Mouse (Mus musculus) thymus, adult 2 months (tissue): ENCODE measurements at regions not wholly inside any gene's neighbourhood (a gene's known extent, or its start where the extent isn't known, plus 50 kb on each side); places are given as distances from the start of the nearest gene placed in this dataset.
"Not testable (repeated sequence)": the region's sequence is repeated elsewhere in the genome, so short reads cannot be mapped to it uniquely, and the experiment has no call there.

Experiments
- DNase-seq: peaks from one replicate; pipeline ENCODE4 v3.0.0; 2021
- H3K27ac ChIP-seq: fragments of 200-500 bp; 2 replicates; pipeline ENCODE4 v1.5.1; 2012; ENCODE audit warnings: low read length, control low read depth; ENCODE audit not compliant: control insufficient read depth, insufficient read depth
- H3K27me3 ChIP-seq: fragments of 200-500 bp; 2 replicates; pipeline ENCODE4 v1.6.1; 2012; ENCODE audit warnings: mild to moderate bottlenecking, low read length, moderate library complexity, mixed read lengths; ENCODE audit not compliant: control insufficient read depth, insufficient read depth
- H3K36me3 ChIP-seq: fragments of 200-500 bp; 2 replicates; pipeline ENCODE4 v1.6.1; 2012; ENCODE audit warnings: mild to moderate bottlenecking, low read length, moderate library complexity; ENCODE audit not compliant: control insufficient read depth, insufficient read depth
- H3K4me1 ChIP-seq: fragments of 200-500 bp; replicated peaks from 2 replicates; pipeline ENCODE4 v1.6.1; 2012; ENCODE audit warnings: low read length; ENCODE audit not compliant: control insufficient read depth, insufficient read depth
- H3K4me3 ChIP-seq: fragments of 200-500 bp; 2 replicates; pipeline ENCODE4 v1.5.1; 2012; ENCODE audit warnings: mild to moderate bottlenecking, low read length, control low read depth, moderate library complexity; ENCODE audit not compliant: control insufficient read depth, insufficient read depth
- CTCF ChIP-seq: fragments of 200-500 bp; IDR thresholded peaks from 2 replicates; pipeline ENCODE4 v1.5.1; 2012; ENCODE audit warnings: mild to moderate bottlenecking, control low read depth, low read length, moderate library complexity, borderline replicate concordance; ENCODE audit not compliant: control insufficient read depth, poor library complexity, insufficient read depth; ENCODE audit errors: extremely low read depth
- POLR2A ChIP-seq: fragments of 200-500 bp; IDR thresholded peaks from 2 replicates; pipeline ENCODE4 v1.6.1; 2012; ENCODE audit warnings: mild to moderate bottlenecking, low read length, control low read depth, moderate library complexity; ENCODE audit not compliant: control insufficient read depth, poor library complexity, insufficient read depth; ENCODE audit errors: extremely low read depth
- WGBS: fragments of 180-500 bp; shearing (Covaris S2); methylation state at CpG from one replicate; pipeline ENCODE4 v1.1.7; 2018; 5-methylcytosine and 5-hydroxymethylcytosine counted together

DNA sequence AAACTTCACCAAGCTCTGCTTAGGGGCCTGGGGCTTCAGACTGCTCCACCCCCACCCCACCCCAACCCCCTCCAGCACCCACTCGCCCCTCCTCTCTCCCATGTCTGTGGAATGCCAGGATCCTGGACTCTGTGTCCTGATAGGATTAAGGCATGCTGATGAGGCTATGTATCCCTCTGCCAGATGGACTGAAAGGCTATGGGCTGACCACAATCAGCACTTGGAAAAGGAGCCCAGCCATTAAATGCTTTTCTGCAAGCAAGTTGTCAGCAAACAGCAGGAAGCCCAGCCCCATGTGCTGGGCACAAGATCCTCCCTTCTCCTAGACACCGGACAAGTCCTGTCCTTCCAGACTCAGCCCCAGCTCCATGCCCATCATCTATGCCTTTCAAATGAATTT, 76.7 kb downstream of the Tmem17 start:
- Histone ChIP-seq H3K27ac (no peak overlapping the region), H3K27me3 (no peaks in the 10 kb centered on the region), H3K4me1 (no peaks in the 10 kb centered on the region), H3K36me3 (no peaks in the 10 kb centered on the region), H3K4me3 (no peak overlapping the region)
- DNase-seq = no peak
- WGBS = 98% methylated on average over 2 of the region's 2 CpGs
- no peak for TF ChIP-seq CTCF
- TF ChIP-seq POLR2A = no peak

DNA sequence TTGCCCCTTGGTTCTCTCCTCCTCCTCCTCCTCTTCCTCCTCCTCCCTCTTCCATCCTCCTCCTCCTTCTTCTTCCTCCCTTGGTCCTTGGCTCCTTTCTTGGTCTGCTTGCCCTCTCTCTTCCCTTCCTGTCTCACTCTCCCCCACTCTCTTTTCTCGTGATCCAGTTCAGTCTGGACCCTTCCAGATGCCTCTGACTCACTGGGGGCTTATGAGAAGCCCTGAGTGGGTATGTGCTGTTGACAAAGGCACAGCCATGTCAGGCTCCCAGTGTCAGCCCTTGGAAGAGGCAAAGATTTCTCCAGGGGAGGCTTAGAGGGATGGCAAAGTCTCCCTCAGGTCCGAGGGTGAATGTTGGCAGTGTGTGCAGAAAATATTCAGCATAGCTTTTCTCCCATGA, 78.0 kb downstream of the Tmem17 start:
- H3K36me3 ChIP-seq = no peaks in the 10 kb centered on the region
- no peaks in the 10 kb centered on the region for H3K4me1 ChIP-seq
- DNase-seq = no peak
- TF ChIP-seq POLR2A = no peak
- no peak for TF ChIP-seq CTCF
- H3K27me3 ChIP-seq = no peaks in the 10 kb centered on the region
- WGBS = 60% methylated on average over 2 of the region's 2 CpGs
- no peak overlapping the region for H3K4me3 ChIP-seq
- no peak overlapping the region for H3K27ac ChIP-seq

DNA sequence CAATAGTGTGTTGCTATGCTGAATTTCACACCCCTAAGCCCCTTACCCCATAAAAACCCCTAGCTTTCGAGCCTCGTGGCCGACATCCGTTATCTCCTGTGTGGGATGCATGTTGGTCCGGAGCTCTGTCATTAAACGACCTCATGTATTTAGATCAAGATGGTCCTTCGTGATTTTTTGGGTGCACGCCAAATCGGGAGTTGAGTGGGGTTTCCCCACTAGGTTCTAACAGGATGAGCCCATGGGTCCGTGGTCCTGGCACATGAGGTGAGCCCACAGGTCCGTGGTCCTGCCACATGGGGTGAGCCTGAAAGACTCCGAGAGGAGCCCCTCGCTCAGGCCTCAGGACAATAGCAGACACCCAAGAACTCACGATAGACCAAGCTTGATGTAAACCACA, 79.2 kb downstream of the Tmem17 start:
- not testable (repeated sequence) for DNase-seq, H3K27me3 ChIP-seq, H3K36me3 ChIP-seq, H3K4me3 ChIP-seq, H3K27ac ChIP-seq, H3K4me1 ChIP-seq
- WGBS = 93% methylated on average over 14 of the region's 14 CpGs

DNA sequence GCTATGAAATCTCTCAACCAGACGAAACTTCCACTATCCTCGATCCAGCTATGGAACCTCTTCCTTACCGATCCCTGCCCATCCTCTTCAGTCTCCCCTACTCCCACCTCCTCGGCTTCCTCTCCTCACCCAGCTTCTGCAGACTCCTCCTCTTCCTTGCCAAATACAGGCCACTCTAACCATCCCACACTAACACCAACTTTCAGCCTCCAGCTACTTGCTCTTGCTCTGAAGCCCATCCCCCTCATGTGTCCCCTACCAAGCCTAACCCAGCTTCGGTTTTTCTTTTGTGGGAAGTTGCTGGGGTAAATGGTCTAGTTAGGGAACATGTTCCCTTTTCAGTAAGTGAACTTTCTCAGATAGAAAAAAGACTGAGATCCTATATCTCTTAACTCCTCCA, 80.8 kb downstream of the Tmem17 start:
- TF ChIP-seq POLR2A = no peak
- Histone ChIP-seq H3K27ac (no peak overlapping the region), H3K27me3 (no peaks in the 10 kb centered on the region), H3K4me1 (no peaks in the 10 kb centered on the region), H3K4me3 (no peak overlapping the region), H3K36me3 (no peaks in the 10 kb centered on the region)
- no peak for DNase-seq
- 82% methylated on average over 5 of the region's 5 CpGs for WGBS

DNA sequence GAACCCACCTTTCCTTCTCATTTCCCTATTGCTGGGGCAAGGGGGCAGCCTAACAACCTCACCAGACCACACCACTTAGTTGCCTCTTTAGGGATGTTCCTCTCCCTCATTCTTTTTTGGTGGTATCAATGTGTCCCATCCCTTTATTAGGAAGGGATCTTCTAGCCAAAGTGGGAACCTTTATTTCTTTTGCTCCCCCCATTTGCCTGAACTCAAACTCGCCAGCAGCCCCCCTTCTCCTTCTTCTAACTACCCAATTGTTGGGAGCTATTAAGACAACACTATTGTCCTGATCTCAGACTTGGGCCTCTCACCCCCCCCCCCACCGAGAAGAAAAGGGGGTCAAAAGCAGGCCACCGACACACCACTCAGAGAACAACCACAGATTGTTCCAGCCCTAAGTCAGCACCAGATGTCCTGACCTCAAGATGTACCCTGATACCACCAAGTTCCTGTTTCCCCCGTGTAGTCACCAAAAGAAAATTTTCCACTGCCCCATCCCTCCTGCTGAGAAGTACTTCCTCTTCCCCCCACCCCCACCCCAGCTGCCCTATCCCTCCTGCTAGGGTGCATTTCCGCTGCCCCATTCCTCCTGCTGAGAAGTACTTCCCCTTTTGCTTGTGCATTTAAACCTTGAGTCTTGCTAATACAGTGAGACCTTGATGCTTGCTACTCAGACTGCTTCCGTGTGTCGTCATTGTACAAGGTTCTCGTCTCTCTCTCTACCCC, 84.4 kb downstream of the Tmem17 start:
- no peaks in the 10 kb centered on the region for H3K27me3 ChIP-seq
- 72% methylated on average over 8 of the region's 8 CpGs for WGBS
- no peaks in the 10 kb centered on the region for H3K36me3 ChIP-seq
- no peak for DNase-seq
- no peaks in the 10 kb centered on the region for H3K4me1 ChIP-seq
- TF ChIP-seq CTCF = no peak
- no peak for TF ChIP-seq POLR2A
- no peak overlapping the region for H3K4me3 ChIP-seq
- H3K27ac ChIP-seq = no peak overlapping the region

DNA sequence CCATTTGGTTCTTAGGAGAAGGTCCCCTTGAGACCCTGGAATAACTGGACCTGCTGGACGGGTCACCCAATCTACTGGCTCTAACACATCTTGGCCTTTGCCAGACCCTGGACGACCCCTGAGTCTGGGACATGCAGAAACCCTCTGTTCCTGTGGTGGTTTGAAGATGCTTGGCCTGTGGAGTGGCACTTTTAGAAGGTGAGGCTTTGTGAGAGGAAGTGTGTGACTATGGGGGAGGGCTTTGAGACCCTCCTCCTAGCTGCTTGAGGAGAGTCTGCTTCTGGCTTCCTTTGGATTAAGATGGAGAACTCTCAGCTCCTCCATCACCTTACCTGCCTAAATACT, 84.9 kb downstream of the Tmem17 start:
- Histone ChIP-seq H3K36me3 (no peaks in the 10 kb centered on the region), H3K4me1 (no peaks in the 10 kb centered on the region), H3K27ac (no peak overlapping the region), H3K27me3 (no peaks in the 10 kb centered on the region), H3K4me3 (no peak overlapping the region)
- no peak for TF ChIP-seq CTCF
- TF ChIP-seq POLR2A = no peak
- no peak for DNase-seq
- 98% methylated on average over 2 of the region's 2 CpGs for WGBS

DNA sequence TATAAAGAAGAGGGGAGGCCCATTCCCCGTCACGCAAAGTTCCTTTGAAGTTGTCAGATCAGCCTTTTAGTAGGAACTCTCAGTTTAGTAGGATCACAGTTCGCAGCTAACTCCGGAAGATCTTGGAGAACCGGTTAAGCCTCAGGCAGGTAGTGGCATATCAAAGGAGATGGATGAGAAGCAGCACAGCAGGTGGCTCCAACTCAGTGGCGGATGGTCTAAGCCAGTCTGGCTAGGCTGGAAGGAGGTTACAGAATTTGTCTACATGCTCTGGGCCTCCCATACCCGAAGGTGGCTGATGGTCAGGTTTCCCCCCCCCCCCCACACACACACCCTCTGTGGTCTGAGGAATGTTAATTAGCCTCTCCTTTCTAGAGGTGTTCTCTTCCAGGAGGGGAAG, 88.5 kb downstream of the Tmem17 start:
- no peaks in the 10 kb centered on the region for H3K27me3 ChIP-seq
- H3K27ac ChIP-seq = no peak overlapping the region
- no peak overlapping the region for H3K4me3 ChIP-seq
- 83% methylated on average over 7 of the region's 7 CpGs for WGBS
- no peak for TF ChIP-seq POLR2A
- H3K4me1 ChIP-seq = no peaks in the 10 kb centered on the region
- DNase-seq = no peak
- no peaks in the 10 kb centered on the region for H3K36me3 ChIP-seq
